Mouse (Mus musculus) neutrophil, adult 5-6 weeks (primary cell): ENCODE data around the gene Plekha7. TPM values are rescaled to one million over a fixed set of nuclear protein-coding genes. Genes with fewer than 3 reads are reported as not detected.

Source experiments
- ATAC-seq: fragments of 151-379, 151-347 bp; 2 replicates; pipeline ENCODE4 v1.8.0; 2017; ENCODE audit warnings: mild to moderate bottlenecking, moderate TSS enrichment; ENCODE audit not compliant: insufficient number of reproducible peaks, poor library complexity, low FRiP score, severe bottlenecking; ENCODE audit errors: extremely low read depth
- total RNA-seq: library from RNA; stranded (forward); fragments of 200-1000 nt; gene quantifications from 2 replicates; pipeline ENCODE4 v1.2.3, GENCODE M21; 2017

Gene Plekha7
- total RNA-seq, 1 experiment from 2014 or later, result 5.4 TPM

DNA sequence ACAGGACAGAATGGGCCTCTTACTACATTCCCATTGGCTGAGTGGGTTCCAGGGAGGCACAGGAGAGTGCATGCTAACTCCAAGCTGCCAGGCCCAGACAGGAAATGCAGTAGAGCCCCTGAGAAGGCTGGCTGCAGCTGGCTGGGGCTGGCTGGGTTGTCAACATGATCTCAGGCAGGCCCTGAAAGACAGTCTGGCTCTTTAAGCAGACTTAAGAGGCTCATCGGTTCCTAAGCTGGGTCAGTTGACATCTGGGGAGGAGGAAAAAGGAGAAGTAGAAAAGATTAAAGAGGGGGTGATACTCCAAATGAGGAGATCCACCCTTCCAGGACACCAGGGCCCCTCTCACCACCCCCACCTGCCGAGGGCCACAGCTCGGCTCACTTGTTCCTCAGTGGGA, 13.2 kb downstream of the Plekha7 start:
- no peak for ATAC-seq

- no peak for ATAC-seq
Measured at GRCm38 (mm10) chr7:116292377-116292776, 15.8 kb downstream of the Plekha7 start.

DNA sequence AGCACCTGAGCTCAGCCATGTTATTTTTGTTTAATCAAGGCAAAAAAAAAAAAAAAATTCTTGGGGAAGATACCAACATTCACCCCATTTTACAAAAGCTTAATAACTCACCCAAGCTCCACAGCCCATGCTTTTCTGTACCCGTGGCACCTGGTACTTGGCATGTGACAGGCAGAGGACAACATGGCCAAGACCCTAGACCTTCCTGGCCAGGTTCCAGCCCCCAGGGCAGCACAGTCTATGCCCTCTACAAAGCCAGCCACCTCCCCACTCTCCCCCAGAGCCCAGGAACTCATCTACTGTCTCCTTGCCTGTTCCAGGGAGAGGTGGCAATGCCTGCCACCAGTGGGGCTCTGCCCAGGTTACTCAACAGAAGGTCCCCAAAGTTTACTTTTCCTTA, 17.6 kb downstream of the Plekha7 start:
- ATAC-seq, result no peak

DNA sequence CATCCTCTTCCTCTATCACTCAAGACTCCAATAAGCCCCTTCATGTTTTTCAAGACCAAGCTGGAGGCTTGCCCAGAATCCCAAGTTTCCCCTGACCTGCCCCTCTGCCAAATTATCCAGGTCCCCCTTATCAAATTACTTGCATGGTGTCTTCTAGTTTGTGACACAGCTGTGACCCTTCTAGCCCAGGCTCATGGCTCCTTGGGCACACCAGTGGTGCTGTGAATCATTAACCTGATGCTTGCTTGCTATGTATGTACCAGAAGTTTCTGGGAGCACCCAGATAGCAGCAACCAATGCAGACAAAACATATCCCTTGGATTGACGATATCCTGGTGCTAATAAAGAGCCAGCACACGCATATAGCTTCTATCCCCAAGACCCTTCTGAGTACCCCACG, 19.2 kb downstream of the Plekha7 start:
- no peak for ATAC-seq

GRCm38 (mm10) chr7:116287959-116288358, 20.2 kb downstream of the Plekha7 start:
- no peak for ATAC-seq

- no peak for ATAC-seq
Measured at GRCm38 (mm10) chr7:116286611-116287355, 21.4 kb downstream of the Plekha7 start.

- ATAC-seq, result no peak
Measured at GRCm38 (mm10) chr7:116286173-116286572, 22.0 kb downstream of the Plekha7 start.

GRCm38 (mm10) chr7:116285216-116285615, 23.0 kb downstream of the Plekha7 start:
- ATAC-seq, result no peak

GRCm38 (mm10) chr7:116282755-116283154, 25.4 kb downstream of the Plekha7 start:
- no peak for ATAC-seq

DNA sequence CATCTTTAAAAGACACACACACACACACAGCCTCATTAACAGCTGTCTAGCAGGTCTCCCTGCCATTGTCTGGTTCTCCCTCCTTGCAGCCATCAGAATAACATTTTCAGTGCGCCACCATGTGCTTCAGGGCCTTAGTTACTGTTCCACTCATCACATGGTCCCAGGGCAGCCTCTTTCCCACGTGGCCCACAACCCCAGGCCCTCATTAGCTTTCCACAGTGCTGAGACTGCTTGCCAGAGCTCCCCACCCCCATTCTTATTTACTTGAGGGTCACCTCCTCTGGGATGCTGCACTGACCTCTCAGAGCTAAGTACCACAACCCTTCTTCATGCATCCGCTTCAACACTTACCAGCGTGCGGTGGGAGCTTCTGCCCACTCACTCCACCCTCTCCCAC, 28.1 kb downstream of the Plekha7 start:
- no peak for ATAC-seq

GRCm38 (mm10) chr7:116278280-116278679, 29.9 kb downstream of the Plekha7 start:
- no peak for ATAC-seq

- no peak for ATAC-seq
Measured at GRCm38 (mm10) chr7:116276315-116276714, 31.9 kb downstream of the Plekha7 start.

DNA sequence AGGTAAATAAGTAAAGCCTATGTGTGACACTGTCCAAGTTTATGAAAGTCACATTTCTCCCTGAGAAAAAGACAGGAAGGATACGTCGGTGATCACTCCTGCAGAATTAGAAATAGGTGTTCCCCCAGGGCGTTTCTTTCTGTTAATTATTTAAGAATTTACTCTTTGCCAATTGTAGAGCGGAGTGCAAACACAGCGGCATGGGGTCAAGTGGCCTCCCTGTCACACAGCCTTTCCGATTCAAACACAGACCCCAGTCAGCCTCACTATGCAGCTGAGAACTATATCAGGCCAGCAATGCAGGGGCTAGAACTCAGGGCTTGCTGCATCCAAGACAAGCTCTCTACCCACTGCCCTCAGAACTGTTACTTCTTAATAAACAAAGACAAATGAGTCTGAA, 35.1 kb downstream of the Plekha7 start:
- ATAC-seq, result no peak

- no peak for ATAC-seq
Measured at GRCm38 (mm10) chr7:116269501-116269995, 38.6 kb downstream of the Plekha7 start.

DNA sequence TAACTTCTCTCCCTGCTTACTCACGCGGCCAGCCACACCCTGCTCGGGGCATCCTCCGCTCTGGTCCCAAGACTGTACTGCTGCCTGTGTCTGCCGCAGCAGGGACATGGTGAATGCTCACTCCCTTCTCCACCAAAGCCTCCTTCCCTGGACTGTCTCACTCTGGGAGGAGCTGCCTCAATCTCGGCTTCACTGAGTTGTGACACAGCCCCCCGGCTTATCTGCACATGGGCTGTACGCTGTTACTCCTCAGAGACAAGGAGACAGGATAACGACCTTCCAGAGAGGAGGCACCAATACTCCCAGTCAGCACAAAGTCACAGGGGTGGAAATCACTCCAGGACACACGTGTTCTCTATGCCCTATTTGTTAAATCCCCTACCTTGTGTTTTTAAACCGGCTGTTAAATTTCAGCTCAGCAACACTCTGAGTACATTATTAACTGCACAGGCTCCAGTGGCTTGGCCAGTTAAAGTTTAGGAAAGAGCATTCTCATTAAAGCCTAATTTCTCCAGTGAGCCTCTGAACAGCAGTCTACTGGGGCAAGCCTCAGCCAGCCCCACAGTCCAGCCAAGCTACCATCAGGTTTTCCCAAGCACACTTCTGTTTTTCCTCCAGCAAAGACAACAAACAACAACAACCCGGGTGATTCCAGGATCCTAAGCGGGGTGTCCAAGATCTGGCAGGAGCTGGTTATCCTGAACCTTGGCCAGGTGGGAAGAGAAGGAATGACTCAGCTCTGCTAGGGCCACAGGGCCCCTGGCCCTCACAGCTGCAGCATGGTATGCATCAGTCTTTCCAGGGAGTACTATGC, 39.9 kb downstream of the Plekha7 start:
- no peak for ATAC-seq

DNA sequence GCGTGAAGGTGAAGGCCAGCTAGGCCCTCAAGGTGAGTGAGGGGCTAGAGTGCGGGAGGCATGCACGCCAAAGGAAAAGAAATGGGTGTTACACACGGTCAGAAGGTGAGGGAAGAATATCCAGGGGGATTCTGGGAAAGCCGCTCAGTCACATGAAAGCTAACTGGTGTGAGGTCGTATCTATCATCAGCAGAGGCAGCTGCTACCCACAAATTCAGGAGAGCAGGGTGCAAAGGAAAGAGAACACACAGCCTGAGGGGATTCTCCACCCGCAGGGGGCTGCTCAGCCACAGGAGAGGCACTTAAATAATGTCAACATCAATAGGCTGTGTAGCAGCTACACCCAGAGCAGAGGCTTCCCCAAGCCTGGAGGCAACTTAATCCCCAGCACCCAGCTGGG, 44.9 kb downstream of the Plekha7 start:
- no peak for ATAC-seq

- no peak for ATAC-seq
Measured at GRCm38 (mm10) chr7:116262508-116262907, 45.7 kb downstream of the Plekha7 start.

- ATAC-seq, result no peak
Measured at GRCm38 (mm10) chr7:116262101-116262500, 46.1 kb downstream of the Plekha7 start.

DNA sequence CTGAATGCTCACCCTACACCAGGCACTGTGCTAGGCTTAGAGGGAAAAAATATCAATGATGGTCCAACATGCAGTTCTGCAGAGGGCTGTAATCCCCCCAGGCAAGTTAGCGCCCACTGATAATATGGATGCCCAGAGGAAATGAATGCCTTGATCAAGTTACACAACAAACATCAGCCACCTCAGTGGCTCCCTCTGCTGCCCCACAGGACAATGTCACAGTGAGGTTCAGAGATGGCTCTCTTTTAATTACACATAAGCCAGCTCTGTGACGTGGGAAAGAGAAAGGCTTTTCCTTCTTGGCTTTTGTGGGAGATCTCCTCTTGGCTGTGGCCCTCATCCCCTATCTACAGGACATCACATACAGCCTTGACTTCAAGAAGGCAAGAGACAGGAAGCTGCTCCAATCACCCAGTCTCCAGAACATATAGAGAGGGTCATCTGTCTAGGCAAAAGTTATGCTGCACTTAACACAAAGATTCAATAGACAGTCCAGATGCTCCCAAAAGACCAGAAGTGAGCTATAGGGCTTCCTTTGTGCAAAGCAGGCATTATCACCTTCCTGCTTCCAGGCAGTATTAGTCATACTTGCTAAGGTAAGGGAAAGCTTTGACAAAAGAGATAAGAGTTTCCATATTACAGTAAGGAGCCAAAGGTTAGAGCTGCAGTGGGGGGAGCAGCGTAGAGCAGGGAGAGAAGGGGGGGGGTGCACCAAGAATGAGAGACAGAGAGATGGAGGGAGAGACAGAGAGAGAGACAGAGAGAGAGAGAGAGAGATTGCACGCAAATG, 47.2 kb downstream of the Plekha7 start:
- no peak for ATAC-seq
